Mouse (Mus musculus) intestine, postnatal 0 days (tissue): ENCODE results near the gene Prickle1. TPM values are rescaled to one million over a fixed set of nuclear protein-coding genes. Genes with fewer than 3 reads are reported as not detected.
A peak's percentile ranks its signal among the peaks of the same experiment; 100 is the strongest.

ENCODE experiments used
- ATAC-seq: fragments of 200-750 bp; cut with Nextera tagmentation; 2 replicates; pipeline ENCODE4 v1.8.0; 2017; ENCODE audit warnings: mild to moderate bottlenecking, moderate TSS enrichment, moderate library complexity
- H3K27ac ChIP-seq: fragments of 300-500 bp; sonication (generic); 2 replicates; pipeline ENCODE4 v1.5.1; 2014; ENCODE audit warnings: mild to moderate bottlenecking, low read depth, low read length, moderate library complexity
- H3K27me3 ChIP-seq: fragments of 300-500 bp; sonication (generic); replicated peaks from 2 replicates; pipeline ENCODE4 v1.6.1; 2014; ENCODE audit warnings: low read length, mixed read lengths; ENCODE audit not compliant: control insufficient read depth, insufficient read depth
- H3K36me3 ChIP-seq: fragments of 300-500 bp; sonication (generic); 2 replicates; pipeline ENCODE4 v1.6.1; 2014; ENCODE audit warnings: mild to moderate bottlenecking, moderate library complexity; ENCODE audit not compliant: control insufficient read depth, insufficient read depth
- H3K4me1 ChIP-seq: fragments of 300-500 bp; sonication (generic); replicated peaks from 2 replicates; pipeline ENCODE4 v1.6.1; 2014; ENCODE audit warnings: antibody characterized with exemption, low read length, mixed read lengths; ENCODE audit not compliant: control insufficient read depth, insufficient read depth
- H3K4me2 ChIP-seq: fragments of 300-500 bp; sonication (generic); replicated peaks from 2 replicates; pipeline ENCODE4 v1.6.1; 2014; ENCODE audit warnings: low read depth, mild to moderate bottlenecking, moderate library complexity
- H3K4me3 ChIP-seq: fragments of 300-500 bp; sonication (generic); 2 replicates; pipeline ENCODE4 v1.5.1; 2014; ENCODE audit warnings: low read depth, low read length
- H3K9ac ChIP-seq: fragments of 300-500 bp; sonication (generic); 2 replicates; pipeline ENCODE4 v1.6.1; 2014; ENCODE audit warnings: mild to moderate bottlenecking, low read depth, low read length
- H3K9me3 ChIP-seq: fragments of 300-500 bp; sonication (generic); 2 replicates; pipeline ENCODE4 v1.6.1; 2016; ENCODE audit warnings: mixed run types; ENCODE audit not compliant: control insufficient read depth
- CTCF ChIP-seq: sonication (generic); IDR thresholded peaks from 2 replicates; pipeline ENCODE4 v1.5.1; 2016; ENCODE audit warnings: low read depth, mild to moderate bottlenecking, control low read depth, antibody characterized with exemption, moderate library complexity
- whole genome bisulfite sequencing: fragments of 180-500 bp; shearing (Covaris S2); extraction: QIAGEN DNeasy Blood & Tissue Kit; methylation state at CpG from one replicate; pipeline ENCODE4 v1.1.7; 2014; 5-methylcytosine and 5-hydroxymethylcytosine counted together
- polyA plus RNA-seq: library from polyadenylated mRNA; unstranded; fragments of >200 nt; fragmentation: Nextera tagmentation; extraction: Ambion mirVana; gene quantifications from 2 replicates; pipeline ENCODE4 v1.2.1, GENCODE M21; 2015

Gene Prickle1
- polyA plus RNA-seq, 1 experiment from 2014 or later, result 6.5 TPM

DNA sequence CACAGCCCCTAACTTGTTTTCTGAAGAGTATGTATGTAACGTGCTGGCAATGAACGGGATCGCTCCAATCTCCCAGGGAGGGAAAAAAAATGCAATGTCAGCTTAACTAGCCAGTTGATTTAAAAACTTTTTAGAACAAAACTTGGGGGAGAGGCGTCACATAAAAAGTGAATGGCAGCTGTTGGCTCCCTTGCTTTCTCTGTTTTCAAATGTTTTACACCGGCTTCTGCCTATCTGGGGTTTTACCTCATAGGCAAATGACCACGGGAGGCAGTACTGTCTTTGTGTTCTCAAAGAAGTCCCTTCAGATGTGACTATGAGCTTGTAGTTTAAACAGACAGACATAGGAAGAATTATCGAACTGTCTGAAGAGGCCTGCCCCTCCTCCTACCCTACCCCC lies 4.3 kb downstream of the Prickle1 start:
- 40% methylated on average over 7 of the region's 7 CpGs for WGBS
- Histone ChIP-seq H3K4me3 (peak overlapping the region; percentile 33), H3K36me3 (no peaks in the 10 kb centered on the region), H3K4me2 (peak overlapping the region; percentile 64), H3K4me1 (0 out of 2 replicates have a peak, but pooled peaks cover 8% of the 10 kb centered on the region), H3K9ac (no peak overlapping the region), H3K27ac (peak overlapping the region; percentile 50; the same call in 1 of the 2 replicates), H3K9me3 (no peaks in the 10 kb centered on the region), H3K27me3 (no peaks in the 10 kb centered on the region)
- peak; percentile 45 for TF ChIP-seq CTCF
- ATAC-seq, result no peak

DNA sequence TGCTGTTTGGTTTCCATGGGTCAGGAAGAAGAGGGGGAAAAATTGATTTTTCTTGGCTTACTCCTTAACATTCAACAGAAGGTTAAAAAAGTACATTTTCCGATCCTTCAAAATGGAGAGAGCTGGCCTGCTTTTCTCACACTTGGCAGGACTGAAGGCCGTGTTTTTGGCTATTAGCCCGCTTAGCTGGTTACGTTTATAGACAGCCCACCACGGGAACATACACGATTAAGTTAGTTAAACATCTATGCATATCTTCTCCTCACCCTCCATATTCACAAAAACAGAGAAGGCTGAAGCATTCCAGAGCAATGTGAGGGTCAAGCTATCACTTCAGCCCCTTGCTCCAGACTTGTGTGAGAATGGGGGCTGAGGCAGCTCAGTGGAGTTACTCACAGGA lies 7.3 kb downstream of the Prickle1 start:
- no peak for TF ChIP-seq CTCF
- Histone ChIP-seq H3K36me3 (peaks cover 7% of the 10 kb centered on the region; the same call in 1 of the 2 replicates), H3K27me3 (no peaks in the 10 kb centered on the region), H3K27ac (no peak overlapping the region), H3K4me3 (no peak overlapping the region), H3K4me1 (0 out of 2 replicates have a peak, but pooled peaks cover 8% of the 10 kb centered on the region), H3K9me3 (no peaks in the 10 kb centered on the region), H3K9ac (no peak overlapping the region), H3K4me2 (no peak overlapping the region)
- 80% methylated on average over 6 of the region's 6 CpGs for WGBS
- no peak for ATAC-seq

DNA sequence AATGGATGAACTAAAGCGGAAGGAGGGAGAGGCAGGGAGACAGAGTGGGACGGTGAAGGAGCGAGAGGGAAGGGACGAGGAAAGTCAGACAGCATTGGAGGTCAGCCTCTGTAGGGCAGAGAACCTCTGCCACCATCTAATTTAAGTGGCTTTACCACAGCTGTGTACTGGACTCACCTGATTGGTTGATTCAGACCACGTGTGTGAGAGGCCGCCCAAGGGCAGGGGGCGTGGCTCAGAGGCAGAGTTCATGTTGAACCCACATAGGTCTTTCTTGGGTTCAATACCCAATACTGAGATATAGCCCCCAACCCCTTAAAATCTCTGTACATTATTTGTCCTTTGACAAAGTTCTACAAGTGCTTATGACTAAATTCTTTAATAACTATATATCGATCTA lies 8.0 kb downstream of the Prickle1 start:
- Histone ChIP-seq H3K9ac (no peak overlapping the region), H3K4me2 (no peak overlapping the region), H3K36me3 (peaks cover 7% of the 10 kb centered on the region; the same call in 1 of the 2 replicates), H3K4me3 (no peak overlapping the region), H3K27ac (no peak overlapping the region), H3K9me3 (no peaks in the 10 kb centered on the region), H3K4me1 (0 out of 2 replicates have a peak, but pooled peaks cover 8% of the 10 kb centered on the region), H3K27me3 (no peaks in the 10 kb centered on the region)
- no peak for TF ChIP-seq CTCF
- WGBS, result 82% methylated on average over 8 of the region's 8 CpGs
- no peak for ATAC-seq

DNA sequence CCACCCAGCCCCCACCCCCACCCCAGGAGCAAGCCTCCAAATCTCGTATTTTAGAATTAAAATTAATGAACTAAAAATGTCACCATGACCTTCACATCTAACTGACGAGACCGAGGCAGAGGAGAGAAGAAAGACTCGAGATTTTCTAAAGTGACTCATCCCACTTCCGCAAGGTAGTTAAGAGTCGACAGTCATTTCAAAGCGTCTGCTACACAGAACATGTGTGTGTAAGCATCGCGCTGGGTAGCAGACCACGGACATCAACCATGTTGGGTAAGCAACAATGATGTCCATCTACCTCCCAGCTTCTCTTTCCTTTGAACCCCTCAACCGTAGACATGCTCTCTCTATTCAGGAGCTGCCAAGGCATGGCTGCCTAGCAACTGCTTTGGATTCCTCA lies 12.6 kb downstream of the Prickle1 start:
- Histone ChIP-seq H3K9me3 (no peaks in the 10 kb centered on the region), H3K36me3 (peaks cover 9% of the 10 kb centered on the region; the same call in 1 of the 2 replicates), H3K4me1 (no peaks in the 10 kb centered on the region), H3K27ac (no peak overlapping the region), H3K4me2 (no peak overlapping the region), H3K4me3 (no peak overlapping the region), H3K9ac (no peak overlapping the region), H3K27me3 (no peaks in the 10 kb centered on the region)
- no peak for ATAC-seq
- 90% methylated on average over 11 of the region's 11 CpGs for WGBS
- TF ChIP-seq CTCF, result no peak

DNA sequence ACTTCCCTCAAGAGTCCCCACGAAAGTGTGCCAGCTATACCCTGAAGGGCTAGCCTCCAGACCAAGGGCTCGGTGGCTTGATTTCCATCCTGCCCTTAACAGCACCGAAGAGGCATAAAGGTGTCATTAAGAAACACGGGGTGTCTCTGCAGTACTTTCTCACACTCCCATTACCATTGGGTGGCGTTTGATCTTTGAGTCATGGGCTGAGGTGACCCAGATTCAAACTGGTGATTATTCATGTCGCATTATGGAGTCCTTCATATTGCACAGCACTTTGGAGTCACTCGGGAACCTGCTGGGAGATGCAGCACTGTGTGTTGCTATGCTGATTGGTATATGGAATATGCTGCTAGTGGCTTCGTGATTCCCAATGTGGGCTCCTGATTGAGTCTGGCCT lies 14.0 kb downstream of the Prickle1 start:
- Histone ChIP-seq H3K4me3 (no peak overlapping the region), H3K4me2 (no peak overlapping the region), H3K36me3 (peaks cover 9% of the 10 kb centered on the region; the same call in 1 of the 2 replicates), H3K27me3 (no peaks in the 10 kb centered on the region), H3K4me1 (no peaks in the 10 kb centered on the region), H3K27ac (no peak overlapping the region), H3K9me3 (no peaks in the 10 kb centered on the region), H3K9ac (no peak overlapping the region)
- WGBS, result 88% methylated on average over 8 of the region's 8 CpGs
- no peak for ATAC-seq
- no peak for TF ChIP-seq CTCF

DNA sequence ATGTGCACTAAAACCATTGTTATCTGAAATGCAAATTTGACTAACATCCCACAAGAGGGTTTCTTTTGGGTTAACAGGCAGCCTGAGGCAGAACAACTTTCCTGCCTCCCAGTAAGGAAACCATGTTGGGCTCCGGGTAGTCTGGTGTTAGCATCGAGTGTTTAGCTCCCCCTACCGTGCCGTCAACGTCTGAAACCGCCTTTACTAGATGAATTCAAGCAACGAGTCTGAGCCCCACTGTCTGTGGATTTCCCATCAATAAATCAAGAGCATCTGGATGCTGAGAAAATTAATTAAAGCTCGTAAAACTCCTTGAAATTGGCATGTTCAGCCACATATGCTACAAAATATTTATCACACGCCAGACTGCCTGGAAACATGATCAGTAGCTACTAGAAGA lies 15.8 kb downstream of the Prickle1 start:
- no peaks in the 10 kb centered on the region for H3K4me1 ChIP-seq
- H3K36me3 ChIP-seq, result peaks cover 8% of the 10 kb centered on the region; the same call in 1 of the 2 replicates
- H3K9ac ChIP-seq, result no peak overlapping the region
- WGBS, result 53% methylated on average over 9 of the region's 9 CpGs
- no peak overlapping the region for H3K27ac ChIP-seq
- H3K4me2 ChIP-seq, result no peak overlapping the region
- no peak overlapping the region for H3K4me3 ChIP-seq
- H3K9me3 ChIP-seq, result no peaks in the 10 kb centered on the region
- H3K27me3 ChIP-seq, result no peaks in the 10 kb centered on the region
- ATAC-seq, result no peak
- TF ChIP-seq CTCF, result peak; percentile 47

DNA sequence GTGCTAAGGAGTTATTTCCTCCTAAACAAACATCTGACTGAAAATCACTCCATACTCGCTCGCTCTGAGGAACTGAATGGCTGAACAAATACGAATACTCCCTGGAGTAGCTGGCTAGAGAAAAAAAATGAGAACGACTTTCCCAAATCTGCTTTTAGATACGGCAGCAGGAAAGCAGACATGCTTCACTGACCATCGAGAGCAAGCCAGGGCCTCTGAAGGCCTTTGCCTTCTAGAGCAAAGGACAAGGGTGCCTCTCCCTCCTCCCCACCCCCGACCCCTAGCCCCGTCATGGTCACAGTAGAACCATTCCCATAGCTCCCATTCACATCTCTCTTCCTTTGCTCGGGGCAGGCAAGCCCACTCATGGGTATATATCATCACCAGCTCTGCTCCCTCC lies 16.6 kb downstream of the Prickle1 start:
- 0 out of 2 replicates have a peak, but pooled peaks cover 3% of the 10 kb centered on the region for H3K36me3 ChIP-seq
- no peak overlapping the region for H3K9ac ChIP-seq
- TF ChIP-seq CTCF, result no peak
- 88% methylated on average over 9 of the region's 9 CpGs for WGBS
- H3K9me3 ChIP-seq, result no peaks in the 10 kb centered on the region
- no peaks in the 10 kb centered on the region for H3K27me3 ChIP-seq
- no peak overlapping the region for H3K27ac ChIP-seq
- no peak for ATAC-seq
- H3K4me3 ChIP-seq, result no peak overlapping the region
- no peaks in the 10 kb centered on the region for H3K4me1 ChIP-seq
- H3K4me2 ChIP-seq, result no peak overlapping the region
